Mouse (Mus musculus) forebrain, embryonic 10.5 days (tissue): Measurements from ENCODE around the gene Slc25a15. TPM values are rescaled to one million over a fixed set of nuclear protein-coding genes. Genes with fewer than 3 reads are reported as not detected.
A peak's percentile ranks its signal among the peaks of the same experiment; 100 is the strongest.

Experiments
- DNase-seq: peaks from one replicate; pipeline ENCODE4 v3.0.0-alpha.2; 2017; ENCODE audit warnings: low spot score; ENCODE audit errors: extremely low spot score
- H3K27ac ChIP-seq: fragments of 300-500 bp; sonication (generic); 2 replicates; pipeline ENCODE4 v1.5.1; 2016; ENCODE audit warnings: mild to moderate bottlenecking
- H3K27me3 ChIP-seq: fragments of 300-500 bp; sonication (generic); 2 replicates; pipeline ENCODE4 v1.6.1; 2016; ENCODE audit warnings: mild to moderate bottlenecking; ENCODE audit not compliant: poor library complexity, severe bottlenecking
- H3K36me3 ChIP-seq: fragments of 300-500 bp; sonication (generic); replicated peaks from 2 replicates; pipeline ENCODE4 v1.6.1; 2016; ENCODE audit warnings: mild to moderate bottlenecking, moderate library complexity
- H3K4me1 ChIP-seq: fragments of 300-500 bp; sonication (generic); 2 replicates; pipeline ENCODE4 v1.6.1; 2016
- H3K4me3 ChIP-seq: fragments of 300-500 bp; sonication (generic); 2 replicates; pipeline ENCODE4 v1.5.1; 2016; ENCODE audit warnings: mild to moderate bottlenecking, moderate library complexity
- H3K9me3 ChIP-seq: fragments of 300-500 bp; sonication (generic); 2 replicates; pipeline ENCODE4 v1.6.1; 2016; ENCODE audit warnings: mild to moderate bottlenecking, moderate library complexity
- WGBS: fragments of 180-500 bp; shearing (Covaris S2); methylation state at CpG from one replicate; pipeline ENCODE4 v1.1.7; 2016; 5-methylcytosine and 5-hydroxymethylcytosine counted together
- polyA plus RNA-seq: library from polyadenylated mRNA; unstranded; fragments of >200 nt; fragmentation: Nextera tagmentation; extraction: Ambion mirVana; gene quantifications from 2 replicates; pipeline ENCODE4 v1.2.1, GENCODE M21; 2016

The Slc25a15 gene
- polyA plus RNA-seq, 1 experiment from 2014 or later, result 20.6 TPM

DNA sequence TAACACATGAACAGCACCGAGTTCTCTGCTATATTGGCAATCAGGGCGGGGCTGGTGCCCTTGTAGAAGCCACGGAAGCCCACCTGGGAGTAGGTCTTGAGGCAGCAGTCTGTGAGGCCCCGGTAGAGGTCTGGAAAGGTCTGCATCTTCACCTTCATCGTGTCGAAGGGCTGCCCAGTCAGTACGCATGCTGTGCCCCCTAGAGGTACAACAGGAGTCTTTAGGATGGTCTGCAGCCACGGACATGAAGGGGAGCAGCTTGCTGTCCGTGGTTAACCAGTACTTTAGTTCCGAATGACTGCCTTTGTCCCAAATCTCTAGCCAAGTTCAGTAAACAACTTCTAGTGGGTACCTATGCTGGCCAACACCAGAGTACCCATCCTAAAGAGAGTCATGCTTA is 8.5 kb downstream of the Slc25a15 start:
- no peaks in the 10 kb centered on the region for H3K9me3 ChIP-seq
- 88% methylated on average over 10 of the region's 10 CpGs for WGBS
- no peaks in the 10 kb centered on the region for H3K4me1 ChIP-seq
- H3K4me3 ChIP-seq, result no peak overlapping the region
- no peak for DNase-seq
- no peak overlapping the region for H3K27ac ChIP-seq
- H3K27me3 ChIP-seq, result no peaks in the 10 kb centered on the region
- H3K36me3 ChIP-seq, result peaks cover 62% of the 10 kb centered on the region

- Histone ChIP-seq H3K9me3 (no peaks in the 10 kb centered on the region), H3K36me3 (peaks cover 90% of the 10 kb centered on the region), H3K27ac (no peak overlapping the region), H3K27me3 (no peaks in the 10 kb centered on the region), H3K4me3 (no peak overlapping the region), H3K4me1 (no peaks in the 10 kb centered on the region)
- 91% methylated on average over 6 of the region's 6 CpGs for WGBS
- DNase-seq, result no peak
Observed at GRCm38 (mm10) chr8:22385158-22385557, 13.2 kb downstream of the Slc25a15 start.

- H3K36me3 ChIP-seq, result peaks cover 68% of the 10 kb centered on the region
Observed at GRCm38 (mm10) chr8:22382824-22383595, 15.4 kb downstream of the Slc25a15 start.

DNA sequence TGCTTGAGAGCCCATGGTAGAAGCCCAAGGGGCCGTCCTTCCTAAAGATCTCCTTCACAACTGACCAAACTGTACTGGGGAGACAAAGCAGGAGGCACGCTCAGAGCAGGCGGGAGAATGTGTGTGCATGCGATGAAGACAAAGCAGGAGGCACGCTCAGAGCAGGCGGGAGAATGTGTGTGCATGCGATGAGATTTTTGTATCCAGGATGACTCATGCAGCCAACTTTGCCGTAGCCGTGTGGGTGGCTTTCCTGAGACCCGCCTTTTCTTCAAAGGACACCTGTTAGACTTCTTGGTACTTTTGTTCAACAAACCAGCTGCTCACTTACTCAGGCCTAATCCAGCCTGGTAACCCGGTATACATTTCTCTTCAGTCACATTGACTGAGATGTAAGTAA is 17.5 kb downstream of the Slc25a15 start:
- H3K27ac ChIP-seq, result no peak overlapping the region
- H3K4me3 ChIP-seq, result no peak overlapping the region
- 95% methylated on average over 11 of the region's 11 CpGs for WGBS
- H3K27me3 ChIP-seq, result no peaks in the 10 kb centered on the region
- H3K4me1 ChIP-seq, result no peaks in the 10 kb centered on the region
- no peaks in the 10 kb centered on the region for H3K9me3 ChIP-seq
- H3K36me3 ChIP-seq, result peaks cover 52% of the 10 kb centered on the region
- no peak for DNase-seq

More at GRCm38 (mm10) chr8:22382824-22383595, 15.4 kb downstream of the Slc25a15 start:
- WGBS, result 87% methylated on average over 19 of the region's 19 CpGs
- no peak for DNase-seq
- H3K4me3 ChIP-seq, result no peak overlapping the region
- no peaks in the 10 kb centered on the region for H3K9me3 ChIP-seq
- no peaks in the 10 kb centered on the region for H3K4me1 ChIP-seq
- H3K27ac ChIP-seq, result no peak overlapping the region
- H3K27me3 ChIP-seq, result no peaks in the 10 kb centered on the region

DNA sequence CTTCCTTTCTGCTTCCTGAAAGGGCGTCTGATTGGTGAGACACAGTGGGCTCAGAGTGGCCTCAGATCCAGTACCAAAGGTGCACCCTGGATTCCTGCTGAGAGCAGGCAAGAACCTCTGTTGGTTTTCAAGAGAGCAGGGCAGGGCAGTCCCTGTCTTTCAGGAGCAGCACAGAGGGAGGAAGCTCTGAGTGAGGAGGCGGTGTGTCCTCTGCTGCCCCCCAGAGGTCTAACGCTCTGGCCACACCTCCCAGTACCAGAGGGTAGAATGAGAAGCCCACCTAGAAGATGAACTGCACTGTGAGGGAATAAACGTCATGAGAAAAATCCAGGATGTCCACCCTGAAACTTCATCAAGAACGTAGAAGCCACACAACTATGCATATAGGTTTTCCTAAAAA is 21.5 kb downstream of the Slc25a15 start:
- Histone ChIP-seq H3K4me1 (no peaks in the 10 kb centered on the region), H3K27me3 (no peaks in the 10 kb centered on the region), H3K36me3 (peaks cover 16% of the 10 kb centered on the region), H3K27ac (no peak overlapping the region), H3K4me3 (no peak overlapping the region), H3K9me3 (no peaks in the 10 kb centered on the region)
- WGBS, result 39% methylated on average over 5 of the region's 5 CpGs
- peak; percentile 47 for DNase-seq

DNA sequence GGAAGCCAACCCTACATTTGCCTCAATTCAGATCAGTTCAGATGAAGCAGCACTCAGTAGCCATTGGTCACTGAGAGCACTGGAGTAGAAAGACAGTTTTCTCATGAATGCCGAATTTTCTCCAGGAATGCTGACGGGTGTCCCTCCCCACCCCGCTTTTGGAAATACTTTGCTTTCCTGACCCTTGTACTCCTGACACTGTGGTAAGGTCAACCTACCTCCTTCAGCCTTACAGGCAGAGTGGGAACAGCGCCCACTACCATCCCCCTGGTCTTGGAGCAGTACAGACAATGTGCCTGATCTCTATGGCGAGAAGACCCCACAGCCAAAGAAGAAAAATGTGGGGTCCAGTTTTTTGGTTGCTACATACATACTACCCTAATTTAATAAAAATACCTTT is 22.1 kb downstream of the Slc25a15 start:
- 92% methylated on average over 5 of the region's 5 CpGs for WGBS
- Histone ChIP-seq H3K27ac (no peak overlapping the region), H3K27me3 (no peaks in the 10 kb centered on the region), H3K9me3 (no peaks in the 10 kb centered on the region), H3K4me1 (no peaks in the 10 kb centered on the region), H3K36me3 (peaks cover 10% of the 10 kb centered on the region), H3K4me3 (no peak overlapping the region)
- DNase-seq, result no peak

GRCm38 (mm10) chr8:22359882-22360281 is 38.5 kb downstream of the Slc25a15 start:
- Histone ChIP-seq H3K27me3 (no peaks in the 10 kb centered on the region), H3K9me3 (no peaks in the 10 kb centered on the region), H3K4me3 (no peak overlapping the region), H3K27ac (no peak overlapping the region), H3K36me3 (no peaks in the 10 kb centered on the region), H3K4me1 (no peaks in the 10 kb centered on the region)
- no peak for DNase-seq
- WGBS, result 91% methylated on average over 6 of the region's 6 CpGs

DNA sequence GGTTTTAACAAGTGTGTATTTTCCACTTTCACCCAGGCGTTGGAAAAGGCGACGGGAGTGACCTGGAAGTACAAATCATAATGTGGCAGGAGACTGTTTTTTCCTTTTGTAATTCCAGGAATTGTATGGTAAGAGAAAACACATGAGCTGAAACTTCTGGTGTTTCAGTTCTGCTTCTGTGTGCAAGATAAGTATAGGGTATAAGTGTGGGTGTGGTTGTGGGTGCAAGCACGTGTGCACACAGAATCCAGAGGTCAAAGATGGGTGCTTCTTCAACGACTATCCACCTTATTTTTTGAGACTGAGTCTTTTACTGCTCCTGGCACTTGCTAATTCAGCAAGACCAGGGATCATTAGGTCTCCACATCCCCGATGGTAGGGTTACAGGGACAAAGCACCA is 39.0 kb downstream of the Slc25a15 start:
- H3K27me3 ChIP-seq, result no peaks in the 10 kb centered on the region
- H3K4me3 ChIP-seq, result no peak overlapping the region
- no peaks in the 10 kb centered on the region for H3K4me1 ChIP-seq
- H3K36me3 ChIP-seq, result no peaks in the 10 kb centered on the region
- DNase-seq, result no peak
- no peaks in the 10 kb centered on the region for H3K9me3 ChIP-seq
- 91% methylated on average over 6 of the region's 6 CpGs for WGBS
- no peak overlapping the region for H3K27ac ChIP-seq

GRCm38 (mm10) chr8:22335426-22335825 is 63.0 kb downstream of the Slc25a15 start:
- H3K27ac ChIP-seq, result no peak overlapping the region
- H3K9me3 ChIP-seq, result no peaks in the 10 kb centered on the region
- H3K36me3 ChIP-seq, result no peaks in the 10 kb centered on the region
- no peaks in the 10 kb centered on the region for H3K27me3 ChIP-seq
- H3K4me3 ChIP-seq, result no peak overlapping the region
- DNase-seq, result no peak
- 89% methylated on average over 13 of the region's 13 CpGs for WGBS
- no peaks in the 10 kb centered on the region for H3K4me1 ChIP-seq

Other genes with a start within 250 kb of the Slc25a15 start
- gene Nek3, start 232.2 kb downstream of the Slc25a15 start, polyA plus RNA-seq, result 5.8 and 6.1 TPM in 2 replicates
- gene Ckap2, start 212.8 kb downstream of the Slc25a15 start, polyA plus RNA-seq, result 57.3 and 59.8 TPM in 2 replicates
- 45.8 and 46.3 TPM in 2 replicates for gene Vps36, start 205.8 kb downstream of the Slc25a15 start, polyA plus RNA-seq
- 9.8 and 10.5 TPM in 2 replicates for gene Thsd1, start 171.3 kb downstream of the Slc25a15 start, polyA plus RNA-seq
- not detected in 2 replicates for gene Tpte, start 115.2 kb downstream of the Slc25a15 start, polyA plus RNA-seq
- 42.9 and 43.7 TPM in 2 replicates for gene Mrps31, start 12.8 kb upstream of the Slc25a15 start, polyA plus RNA-seq